Mouse (Mus musculus): Measurements from ENCODE around the gene Cacnb2. TPM values are rescaled to one million over a fixed set of nuclear protein-coding genes. Genes with fewer than 3 reads are reported as not detected.

The Cacnb2 gene
- polyA plus RNA-seq, 1 experiment from 2014 or later = 2.4 TPM

DNA sequence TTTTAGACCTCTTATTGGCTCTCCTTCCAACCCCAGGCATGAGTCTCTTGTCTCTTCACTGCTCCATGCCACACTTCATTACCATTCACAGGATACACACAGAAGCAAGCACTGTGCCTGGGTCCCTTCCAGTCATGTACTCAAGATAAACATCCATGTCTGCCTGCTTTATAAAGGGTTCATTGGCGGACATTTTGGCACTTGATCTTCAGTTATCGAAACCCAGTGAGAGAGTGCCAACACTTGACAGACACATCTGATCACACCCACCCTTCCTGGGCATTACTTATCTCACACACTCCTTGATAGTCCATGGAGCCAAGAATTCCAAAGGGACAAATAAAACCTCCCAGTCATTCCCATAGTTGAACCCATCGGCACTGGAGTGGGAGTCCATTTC, 327.0 kb downstream of the Cacnb2 start:
- Histone ChIP-seq H3K4me2 (ENCODE audit: low read length) (no peak overlapping the region), H3K27ac (ENCODE audit: low read depth, low read length) (no peak overlapping the region), H3K4me1 (ENCODE audit: control insufficient read depth, insufficient read depth, low read length) (no peaks in the 10 kb centered on the region), H3K4me3 (ENCODE audit: low read depth, low read length) (no peak overlapping the region), H3K9me3 (replicated peaks; ENCODE audit: control insufficient read depth, low read length) (no peaks in the 10 kb centered on the region), H3K36me3 (ENCODE audit: control insufficient read depth, insufficient read depth, low read length) (no peaks in the 10 kb centered on the region), H3K27me3 (replicated peaks; ENCODE audit: control insufficient read depth, insufficient read depth, low read length) (no peaks in the 10 kb centered on the region), H3K9ac (ENCODE audit: low read length) (no peak overlapping the region)
- no peak for ATAC-seq
- 86% methylated on average over 3 of the region's 3 CpGs for WGBS
- DNase-seq (ENCODE audit: low spot score) = no peak

- no peaks in the 10 kb centered on the region for H3K36me3 ChIP-seq (ENCODE audit: control insufficient read depth, insufficient read depth, low read length)
- no peaks in the 10 kb centered on the region for H3K27me3 ChIP-seq (replicated peaks; ENCODE audit: control insufficient read depth, insufficient read depth, low read length)
- H3K9me3 ChIP-seq (replicated peaks; ENCODE audit: control insufficient read depth, low read length) = no peaks in the 10 kb centered on the region
- no peak overlapping the region for H3K27ac ChIP-seq (ENCODE audit: low read depth, low read length)
- ATAC-seq = no peak
- no peaks in the 10 kb centered on the region for H3K4me1 ChIP-seq (ENCODE audit: control insufficient read depth, insufficient read depth, low read length)
- no peak overlapping the region for H3K4me3 ChIP-seq (ENCODE audit: low read depth, low read length)
- no peak for DNase-seq (ENCODE audit: low spot score)
- H3K9ac ChIP-seq (ENCODE audit: low read length) = no peak overlapping the region
- 92% methylated on average over 2 of the region's 2 CpGs for WGBS
- H3K4me2 ChIP-seq (ENCODE audit: low read length) = no peak overlapping the region
These were observed 329.1 kb downstream of the Cacnb2 start for GRCm38 (mm10) chr2:14931968-14932367.

DNA sequence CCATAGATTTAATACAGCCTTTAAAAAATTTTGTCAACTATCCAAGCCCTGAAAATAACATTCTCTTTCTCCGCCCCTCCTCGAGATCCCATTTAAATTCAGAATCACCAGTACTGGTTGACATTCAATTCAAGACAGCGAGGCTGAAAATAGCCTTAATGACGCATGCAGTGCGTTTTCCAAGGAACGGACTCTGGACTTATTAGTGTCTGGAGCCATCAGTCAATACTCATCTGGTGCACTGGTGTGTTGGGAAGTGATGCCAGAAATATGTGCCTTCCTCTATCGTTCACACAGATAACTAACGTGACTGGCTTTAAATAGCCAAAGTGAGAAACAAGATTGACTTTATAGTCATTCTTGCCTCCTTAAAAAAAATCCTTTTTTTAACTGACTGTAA, 333.6 kb downstream of the Cacnb2 start:
- DNase-seq (ENCODE audit: low spot score) = no peak
- Histone ChIP-seq H3K4me2 (ENCODE audit: low read length) (no peak overlapping the region), H3K9me3 (replicated peaks; ENCODE audit: control insufficient read depth, low read length) (no peaks in the 10 kb centered on the region), H3K4me1 (ENCODE audit: control insufficient read depth, insufficient read depth, low read length) (no peaks in the 10 kb centered on the region), H3K36me3 (ENCODE audit: control insufficient read depth, insufficient read depth, low read length) (no peaks in the 10 kb centered on the region), H3K9ac (ENCODE audit: low read length) (no peak overlapping the region), H3K27me3 (replicated peaks; ENCODE audit: control insufficient read depth, insufficient read depth, low read length) (no peaks in the 10 kb centered on the region), H3K4me3 (ENCODE audit: low read depth, low read length) (no peak overlapping the region), H3K27ac (ENCODE audit: low read depth, low read length) (no peak overlapping the region)
- 64% methylated on average over 8 of the region's 8 CpGs for WGBS
- 0 out of 2 replicates have a peak, but pooled peaks have one; percentile 32 for ATAC-seq

GRCm38 (mm10) chr2:14942261-14942660, 339.4 kb downstream of the Cacnb2 start:
- no peaks in the 10 kb centered on the region for H3K9me3 ChIP-seq (replicated peaks; ENCODE audit: control insufficient read depth, low read length)
- no peaks in the 10 kb centered on the region for H3K36me3 ChIP-seq (ENCODE audit: control insufficient read depth, insufficient read depth, low read length)
- H3K4me3 ChIP-seq (ENCODE audit: low read depth, low read length) = no peak overlapping the region
- ATAC-seq (no peak), DNase-seq (ENCODE audit: low spot score) (no peak)
- H3K9ac ChIP-seq (ENCODE audit: low read length) = no peak overlapping the region
- H3K4me2 ChIP-seq (ENCODE audit: low read length) = no peak overlapping the region
- WGBS = 29% methylated on average over 4 of the region's 4 CpGs
- H3K4me1 ChIP-seq (ENCODE audit: control insufficient read depth, insufficient read depth, low read length) = no peaks in the 10 kb centered on the region
- H3K27me3 ChIP-seq (replicated peaks; ENCODE audit: control insufficient read depth, insufficient read depth, low read length) = no peaks in the 10 kb centered on the region
- H3K27ac ChIP-seq (ENCODE audit: low read depth, low read length) = no peak overlapping the region

GRCm38 (mm10) chr2:14943691-14944357, 340.9 kb downstream of the Cacnb2 start:
- no peak overlapping the region for H3K4me3 ChIP-seq (ENCODE audit: low read depth, low read length)
- ATAC-seq (no peak), DNase-seq (ENCODE audit: low spot score) (no peak)
- no peak overlapping the region for H3K9ac ChIP-seq (ENCODE audit: low read length)
- no peak overlapping the region for H3K27ac ChIP-seq (ENCODE audit: low read depth, low read length)
- WGBS = 97% methylated on average over 3 of the region's 3 CpGs
- no peaks in the 10 kb centered on the region for H3K4me1 ChIP-seq (ENCODE audit: control insufficient read depth, insufficient read depth, low read length)
- H3K27me3 ChIP-seq (replicated peaks; ENCODE audit: control insufficient read depth, insufficient read depth, low read length) = no peaks in the 10 kb centered on the region
- no peaks in the 10 kb centered on the region for H3K36me3 ChIP-seq (ENCODE audit: control insufficient read depth, insufficient read depth, low read length)
- H3K9me3 ChIP-seq (replicated peaks; ENCODE audit: control insufficient read depth, low read length) = no peaks in the 10 kb centered on the region
- no peak overlapping the region for H3K4me2 ChIP-seq (ENCODE audit: low read length)

- Histone ChIP-seq H3K9me3 (replicated peaks; ENCODE audit: control insufficient read depth, low read length) (no peaks in the 10 kb centered on the region), H3K27ac (ENCODE audit: low read depth, low read length) (no peak overlapping the region), H3K27me3 (replicated peaks; ENCODE audit: control insufficient read depth, insufficient read depth, low read length) (no peaks in the 10 kb centered on the region), H3K4me2 (ENCODE audit: low read length) (no peak overlapping the region), H3K4me1 (ENCODE audit: control insufficient read depth, insufficient read depth, low read length) (no peaks in the 10 kb centered on the region), H3K36me3 (ENCODE audit: control insufficient read depth, insufficient read depth, low read length) (no peaks in the 10 kb centered on the region), H3K9ac (ENCODE audit: low read length) (no peak overlapping the region), H3K4me3 (ENCODE audit: low read depth, low read length) (no peak overlapping the region)
- no peak for ATAC-seq
- peak; percentile 4 for DNase-seq (ENCODE audit: low spot score)
- 38% methylated on average over 2 of the region's 2 CpGs for WGBS
These were observed 350.2 kb downstream of the Cacnb2 start for GRCm38 (mm10) chr2:14953090-14953489.

DNA sequence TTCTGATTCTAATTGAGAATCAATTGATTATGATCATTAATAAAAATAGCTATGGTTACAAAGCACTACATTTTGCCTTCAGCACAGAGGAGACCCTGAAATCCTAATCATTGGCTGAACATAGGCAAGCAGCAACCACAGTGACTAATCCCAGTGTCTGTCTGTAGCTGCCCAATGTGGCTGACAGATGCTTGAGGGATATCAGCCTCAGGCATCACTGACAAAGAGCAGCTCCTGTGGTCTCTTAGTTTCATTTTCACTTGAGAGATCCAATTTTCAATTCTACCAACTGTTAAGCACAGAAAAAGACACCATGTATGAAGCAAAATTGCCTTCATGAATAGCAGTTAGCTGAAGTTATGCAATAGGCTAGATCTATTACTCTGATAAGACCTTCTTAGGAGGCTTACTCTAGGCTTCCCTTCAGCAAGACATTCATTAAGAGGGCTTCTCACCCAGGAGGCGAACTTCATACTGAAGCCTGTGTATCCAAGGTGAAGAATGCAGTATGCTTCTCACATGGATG, 358.1 kb downstream of the Cacnb2 start:
- no peaks in the 10 kb centered on the region for H3K4me1 ChIP-seq (ENCODE audit: control insufficient read depth, insufficient read depth, low read length)
- H3K36me3 ChIP-seq (ENCODE audit: control insufficient read depth, insufficient read depth, low read length) = no peaks in the 10 kb centered on the region
- no peak overlapping the region for H3K4me3 ChIP-seq (ENCODE audit: low read depth, low read length)
- ATAC-seq = no peak
- no peak overlapping the region for H3K9ac ChIP-seq (ENCODE audit: low read length)
- no peak overlapping the region for H3K27ac ChIP-seq (ENCODE audit: low read depth, low read length)
- 78% methylated on average over 1 of the region's 1 CpGs for WGBS
- DNase-seq (ENCODE audit: low spot score) = no peak
- H3K27me3 ChIP-seq (replicated peaks; ENCODE audit: control insufficient read depth, insufficient read depth, low read length) = no peaks in the 10 kb centered on the region
- H3K4me2 ChIP-seq (ENCODE audit: low read length) = no peak overlapping the region
- no peaks in the 10 kb centered on the region for H3K9me3 ChIP-seq (replicated peaks; ENCODE audit: control insufficient read depth, low read length)

GRCm38 (mm10) chr2:14961493-14961892, 358.6 kb downstream of the Cacnb2 start:
- no peak for ATAC-seq
- no peak for DNase-seq (ENCODE audit: low spot score)
- 81% methylated on average over 2 of the region's 2 CpGs for WGBS

DNA sequence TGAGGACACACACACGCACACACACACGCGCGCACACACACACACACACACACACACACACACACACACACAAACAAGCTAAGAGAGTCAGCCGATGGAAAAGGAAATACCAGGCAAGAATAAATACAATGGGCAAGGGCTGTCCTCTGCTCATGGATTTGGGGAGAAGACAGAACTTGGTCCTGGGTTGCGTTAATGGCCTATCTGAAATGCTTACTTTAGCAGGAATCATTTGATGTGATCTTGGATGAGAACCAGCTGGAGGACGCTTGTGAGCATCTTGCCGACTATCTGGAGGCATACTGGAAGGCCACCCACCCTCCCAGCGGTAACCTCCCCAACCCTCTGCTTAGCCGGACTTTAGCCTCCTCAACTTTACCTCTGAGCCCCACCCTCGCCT, 381.1 kb downstream of the Cacnb2 start:
- Histone ChIP-seq H3K4me2 (ENCODE audit: low read length) (no peak overlapping the region), H3K27ac (ENCODE audit: low read depth, low read length) (no peak overlapping the region), H3K4me1 (ENCODE audit: control insufficient read depth, insufficient read depth, low read length) (no peaks in the 10 kb centered on the region), H3K36me3 (ENCODE audit: control insufficient read depth, insufficient read depth, low read length) (no peaks in the 10 kb centered on the region), H3K4me3 (ENCODE audit: low read depth, low read length) (no peak overlapping the region), H3K9me3 (replicated peaks; ENCODE audit: control insufficient read depth, low read length) (no peaks in the 10 kb centered on the region), H3K27me3 (replicated peaks; ENCODE audit: control insufficient read depth, insufficient read depth, low read length) (no peaks in the 10 kb centered on the region), H3K9ac (ENCODE audit: low read length) (no peak overlapping the region)
- no peak for ATAC-seq
- 91% methylated on average over 11 of the region's 11 CpGs for WGBS
- no peak for DNase-seq (ENCODE audit: low spot score)

More at GRCm38 (mm10) chr2:14961493-14961892, 358.6 kb downstream of the Cacnb2 start:
- H3K9me3 ChIP-seq (replicated peaks; ENCODE audit: control insufficient read depth, low read length) = no peaks in the 10 kb centered on the region
- H3K4me2 ChIP-seq (ENCODE audit: low read length) = no peak overlapping the region
- H3K36me3 ChIP-seq (ENCODE audit: control insufficient read depth, insufficient read depth, low read length) = no peaks in the 10 kb centered on the region
- no peak overlapping the region for H3K27ac ChIP-seq (ENCODE audit: low read depth, low read length)
- H3K4me1 ChIP-seq (ENCODE audit: control insufficient read depth, insufficient read depth, low read length) = no peaks in the 10 kb centered on the region
- H3K27me3 ChIP-seq (replicated peaks; ENCODE audit: control insufficient read depth, insufficient read depth, low read length) = no peaks in the 10 kb centered on the region
- no peak overlapping the region for H3K9ac ChIP-seq (ENCODE audit: low read length)
- H3K4me3 ChIP-seq (ENCODE audit: low read depth, low read length) = no peak overlapping the region
